Mouse (Mus musculus) small intestine, adult 2 months (tissue): ENCODE results near the gene Pik3r6. TPM values are rescaled to one million over a fixed set of nuclear protein-coding genes. Genes with fewer than 3 reads are reported as not detected.
A peak's percentile ranks its signal among the peaks of the same experiment; 100 is the strongest.

Experiments used
- H3K27ac ChIP-seq: fragments of 200-500 bp; 2 replicates; pipeline ENCODE4 v1.5.1; 2012; ENCODE audit warnings: low read depth, low read length, control low read depth, inconsistent platforms; ENCODE audit not compliant: insufficient read depth
- H3K27me3 ChIP-seq: fragments of 200-500 bp; 2 replicates; pipeline ENCODE4 v1.6.1; 2012; ENCODE audit warnings: mild to moderate bottlenecking, moderate library complexity, low read length, inconsistent platforms; ENCODE audit not compliant: control insufficient read depth, insufficient read depth
- H3K36me3 ChIP-seq: fragments of 200-500 bp; 2 replicates; pipeline ENCODE4 v1.6.1; 2012; ENCODE audit warnings: mild to moderate bottlenecking, low read length, control low read depth, inconsistent platforms; ENCODE audit not compliant: control insufficient read depth, insufficient read depth
- H3K4me1 ChIP-seq: fragments of 200-500 bp; 2 replicates; pipeline ENCODE4 v1.6.1; 2012; ENCODE audit warnings: low read length, inconsistent platforms, mixed read lengths; ENCODE audit not compliant: control insufficient read depth, insufficient read depth, insufficient read length
- H3K4me3 ChIP-seq: fragments of 200-500 bp; 2 replicates; pipeline ENCODE4 v1.5.1; 2012; ENCODE audit warnings: low read depth, mild to moderate bottlenecking, control low read depth, inconsistent platforms, low read length, moderate library complexity
- CTCF ChIP-seq: fragments of 200-500 bp; IDR thresholded peaks from 2 replicates; pipeline ENCODE4 v1.5.1; 2012; ENCODE audit warnings: low read depth, mild to moderate bottlenecking, control low read depth, inconsistent platforms, low read length, moderate library complexity, mixed read lengths; ENCODE audit not compliant: insufficient replicate concordance, insufficient read length; ENCODE audit errors: extremely low read depth
- POLR2A ChIP-seq: fragments of 200-500 bp; IDR thresholded peaks from 2 replicates; pipeline ENCODE4 v1.6.1; 2012; ENCODE audit warnings: low read depth, mild to moderate bottlenecking, control low read depth, inconsistent platforms, low read length, moderate library complexity
- WGBS: fragments of 180-500 bp; shearing (Covaris S2); methylation state at CpG from one replicate; pipeline ENCODE4 v1.1.7; 2018; 5-methylcytosine and 5-hydroxymethylcytosine counted together
- polyA plus RNA-seq: library from polyadenylated mRNA; depleted of rRNA; stranded (reverse); fragments of >200 nt; gene quantifications from 2 replicates; pipeline ENCODE4 v1.2.3, GENCODE M21; 2012

Gene Pik3r6
- polyA plus RNA-seq, 1 experiment, result 2.1 TPM

GRCm38 (mm10) chr11:68559546-68559945 lies 56.7 kb downstream of the Pik3r6 start:
- 67% methylated on average over 1 of the region's 1 CpGs for WGBS
- Histone ChIP-seq H3K27me3 (no peaks in the 10 kb centered on the region), H3K4me1 (peaks cover 15% of the 10 kb centered on the region), H3K4me3 (no peak overlapping the region), H3K36me3 (no peaks in the 10 kb centered on the region), H3K27ac (no peak overlapping the region)
- TF ChIP-seq POLR2A, result no peak
- TF ChIP-seq CTCF, result peak; percentile 27; the same call in 1 of the 2 replicates

- Histone ChIP-seq H3K27ac (no peak overlapping the region), H3K27me3 (no peaks in the 10 kb centered on the region), H3K36me3 (no peaks in the 10 kb centered on the region), H3K4me1 (peaks cover 19% of the 10 kb centered on the region), H3K4me3 (no peak overlapping the region)
- no peak for TF ChIP-seq CTCF
- TF ChIP-seq POLR2A, result no peak
- 83% methylated on average over 11 of the region's 11 CpGs for WGBS
These were observed 59.4 kb downstream of the Pik3r6 start for GRCm38 (mm10) chr11:68561957-68562950.

- Histone ChIP-seq H3K27ac (peak overlapping the region; percentile 93), H3K4me1 (peaks cover 12% of the 10 kb centered on the region), H3K27me3 (no peaks in the 10 kb centered on the region), H3K4me3 (no peak overlapping the region), H3K36me3 (no peaks in the 10 kb centered on the region)
- TF ChIP-seq POLR2A (no peak), CTCF (no peak)
- WGBS, result 26% methylated on average over 13 of the region's 13 CpGs
These were observed 61.7 kb downstream of the Pik3r6 start for GRCm38 (mm10) chr11:68564356-68565031.

- Histone ChIP-seq H3K4me1 (peaks cover 12% of the 10 kb centered on the region), H3K27me3 (no peaks in the 10 kb centered on the region), H3K36me3 (no peaks in the 10 kb centered on the region), H3K27ac (peak overlapping the region; percentile 93), H3K4me3 (no peak overlapping the region)
- TF ChIP-seq POLR2A (no peak), CTCF (no peak)
- 29% methylated on average over 3 of the region's 3 CpGs for WGBS
These were observed 62.2 kb downstream of the Pik3r6 start for GRCm38 (mm10) chr11:68565032-68565429.

- H3K27ac ChIP-seq, result no peak overlapping the region
- WGBS, result 17% methylated on average over 17 of the region's 17 CpGs
- H3K4me1 ChIP-seq, result peaks cover 12% of the 10 kb centered on the region
- TF ChIP-seq CTCF (peak; percentile 56; the same call in 1 of the 2 replicates), POLR2A (no peak)
- no peaks in the 10 kb centered on the region for H3K36me3 ChIP-seq
- H3K27me3 ChIP-seq, result no peaks in the 10 kb centered on the region
- H3K4me3 ChIP-seq, result peak overlapping the region; percentile 41
These were observed 63.7 kb downstream of the Pik3r6 start for GRCm38 (mm10) chr11:68566447-68567059.

- TF ChIP-seq CTCF (no peak), POLR2A (no peak)
- 78% methylated on average over 5 of the region's 5 CpGs for WGBS
- Histone ChIP-seq H3K36me3 (no peaks in the 10 kb centered on the region), H3K27ac (no peak overlapping the region), H3K4me3 (no peak overlapping the region), H3K4me1 (peaks cover 5% of the 10 kb centered on the region), H3K27me3 (peaks cover 5% of the 10 kb centered on the region; the same call in 1 of the 2 replicates)
These were observed 68.0 kb downstream of the Pik3r6 start for GRCm38 (mm10) chr11:68570861-68571260.
